ENCODE assay signal across 27 mouse cellular contexts in the genomic region with DNA sequence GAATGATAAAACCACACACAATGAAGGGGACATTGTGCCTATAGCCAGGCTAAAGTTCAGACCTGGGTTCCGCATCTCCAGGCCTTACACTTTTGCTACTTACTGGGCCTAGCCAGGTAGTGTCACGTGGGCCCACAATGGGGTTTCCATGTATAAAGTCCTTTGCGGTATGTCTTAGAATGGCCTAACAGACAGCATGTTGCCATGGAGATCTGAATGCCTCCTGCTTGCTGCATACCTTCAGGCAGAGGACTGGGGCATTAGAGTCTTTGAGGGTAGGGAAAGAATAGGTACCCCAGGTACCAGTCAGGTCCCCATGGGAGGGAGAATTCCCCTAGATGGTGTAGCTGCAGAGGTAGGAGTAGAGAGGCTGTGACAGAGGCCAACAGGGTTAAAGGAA.
DNase-seq lines count a peak whose midpoint lies in the region; ATAC-seq and TF ChIP-seq lines count a peak whose summit lies in the region.
"Had no signal": no experiment of that assay in that cellular context is flagged by ENCODE, and none has a peak within 500 bp of the region (broad histone marks: within the 10 kb centered on the region; RNA-seq: fewer than 3 reads in every experiment).

No protein-coding gene starts in this region.

- no peak for TF ChIP-seq CTCF in forebrain, postnatal 0 days (IDR thresholded peaks at IDR 0.05; ENCODE audit: low read depth)
- TF ChIP-seq CTCF in hindbrain, postnatal 0 days (IDR thresholded peaks at IDR 0.05; ENCODE audit: low read depth), result no peak
- no peak for TF ChIP-seq CTCF in olfactory bulb, adult 2 months (IDR thresholded peaks at IDR 0.05; ENCODE audit: insufficient read depth, low read depth, low read length)

- no peak overlapping the region for H3K4me2 ChIP-seq in forebrain, postnatal 0 days (ENCODE audit: low read depth)
- no peak overlapping the region for H3K4me2 ChIP-seq in forebrain, embryonic 13.5 days
- H3K4me2 ChIP-seq in neural tube, embryonic 13.5 days, result no peak overlapping the region
- no peak overlapping the region for H3K4me2 ChIP-seq in hindbrain, postnatal 0 days (ENCODE audit: low read depth, low read length)
- no peak overlapping the region for H3K4me2 ChIP-seq in kidney, embryonic 16.5 days (replicated peaks; ENCODE audit: low read depth, low read length)
- H3K4me2 ChIP-seq: embryonic facial prominence, embryonic 13.5 days; liver, embryonic 15.5 days; lung, embryonic 15.5 days; neural tube, embryonic 15.5 days had no signal

- 65% methylated on average over 3 of the region's 3 CpGs for WGBS in forebrain, postnatal 0 days
- 55% methylated on average over 3 of the region's 3 CpGs for WGBS in forebrain, embryonic 13.5 days
- 56% methylated on average over 3 of the region's 3 CpGs for WGBS in neural tube, embryonic 13.5 days
- 55% methylated on average over 3 of the region's 3 CpGs for WGBS in hindbrain, postnatal 0 days
- WGBS in olfactory bulb, adult 2 months, result 70% methylated on average over 3 of the region's 3 CpGs
- 90% methylated on average over 3 of the region's 3 CpGs for WGBS in kidney, embryonic 16.5 days

- no peak for TF ChIP-seq POLR2A in olfactory bulb, adult 2 months (IDR thresholded peaks at IDR 0.05; ENCODE audit: insufficient read depth, low read depth, low read length)

- peaks cover 12% of the 10 kb centered on the region; the same call in 1 of the 2 replicates for H3K4me1 ChIP-seq in forebrain, postnatal 0 days (ENCODE audit: insufficient read depth)
- peaks cover 35% of the 10 kb centered on the region for H3K4me1 ChIP-seq in forebrain, embryonic 13.5 days
- peaks cover 38% of the 10 kb centered on the region for H3K4me1 ChIP-seq in neural tube, embryonic 13.5 days (replicated peaks)
- peaks cover 12% of the 10 kb centered on the region for H3K4me1 ChIP-seq in hindbrain, postnatal 0 days (ENCODE audit: insufficient read depth, low read length)
- H3K4me1 ChIP-seq in olfactory bulb, adult 2 months (ENCODE audit: control insufficient read depth, insufficient read depth, low read length), result peaks cover 37% of the 10 kb centered on the region
- H3K4me1 ChIP-seq in kidney, embryonic 16.5 days (ENCODE audit: insufficient read depth, low read length), result peaks cover 19% of the 10 kb centered on the region
- H3K4me1 ChIP-seq: liver, embryonic 15.5 days had no signal

- DNase-seq in forebrain, postnatal 0 days, result peak; percentile 14
- DNase-seq in neural tube, embryonic 10.5 days (ENCODE audit: extremely low spot score, low spot score), result no peak
- DNase-seq in hindbrain, postnatal 0 days (ENCODE audit: low spot score), result peak; percentile 20
- no peak for DNase-seq in cerebellum, adult 9-10 months
- DNase-seq: adrenal gland, adult 2 months; cerebellum, adult 18-20 months; cerebellum, postnatal 36 days; embryo, embryonic 11 days; gastrocnemius, adult 2 months; kidney, adult 18-20 months; liver; lung, postnatal 36 days; right cerebral cortex, postnatal 14 days; thymus, postnatal 25 days had no signal

- no peak overlapping the region for H3K4me3 ChIP-seq in forebrain, postnatal 0 days (ENCODE audit: low read depth, low read length)
- H3K4me3 ChIP-seq in forebrain, embryonic 13.5 days, result no peak overlapping the region
- H3K4me3 ChIP-seq in neural tube, embryonic 13.5 days, result no peak overlapping the region
- no peak overlapping the region for H3K4me3 ChIP-seq in hindbrain, postnatal 0 days (ENCODE audit: low read length)
- H3K4me3 ChIP-seq in olfactory bulb, adult 2 months (ENCODE audit: insufficient read depth, low read depth, low read length), result no peak overlapping the region
- H3K4me3 ChIP-seq in kidney, embryonic 16.5 days (ENCODE audit: low read length), result no peak overlapping the region
- H3K4me3 ChIP-seq: embryonic facial prominence, embryonic 13.5 days; erythroblast, embryonic 14.5 days; gastrocnemius, adult 2 months; limb, embryonic 10.5 days; liver, embryonic 15.5 days; lung, embryonic 15.5 days; myocyte; neural tube, embryonic 15.5 days had no signal

- H3K9ac ChIP-seq in forebrain, postnatal 0 days, result no peak overlapping the region
- H3K9ac ChIP-seq in forebrain, embryonic 13.5 days, result no peak overlapping the region
- H3K9ac ChIP-seq in neural tube, embryonic 13.5 days, result no peak overlapping the region
- H3K9ac ChIP-seq in hindbrain, postnatal 0 days (replicated peaks; ENCODE audit: low read length), result no peak overlapping the region
- no peak overlapping the region for H3K9ac ChIP-seq in kidney, embryonic 16.5 days (replicated peaks; ENCODE audit: low read length)
- H3K9ac ChIP-seq: embryonic facial prominence, embryonic 13.5 days; liver, embryonic 15.5 days; lung, embryonic 15.5 days; neural tube, embryonic 15.5 days had no signal

- no peak for ATAC-seq in forebrain, postnatal 0 days
- ATAC-seq in forebrain, embryonic 13.5 days, result no peak
- ATAC-seq in neural tube, embryonic 13.5 days (ENCODE audit: low read depth), result no peak
- ATAC-seq in hindbrain, postnatal 0 days, result no peak
- no peak for ATAC-seq in kidney, embryonic 16.5 days (ENCODE audit: low FRiP score, low TSS enrichment)
- ATAC-seq: inflammation-experienced regulatory T-cells, adult 6 months had no signal

- H3K9me3 ChIP-seq in forebrain, postnatal 0 days (ENCODE audit: low read length), result no peaks in the 10 kb centered on the region
- H3K9me3 ChIP-seq in forebrain, embryonic 13.5 days (replicated peaks), result no peaks in the 10 kb centered on the region
- H3K9me3 ChIP-seq in neural tube, embryonic 13.5 days, result no peaks in the 10 kb centered on the region
- no peaks in the 10 kb centered on the region for H3K9me3 ChIP-seq in hindbrain, postnatal 0 days (ENCODE audit: low read length)
- no peaks in the 10 kb centered on the region; the same call in 1 of the 2 replicates for H3K9me3 ChIP-seq in kidney, embryonic 16.5 days (ENCODE audit: low read length)
- H3K9me3 ChIP-seq: embryonic facial prominence, embryonic 13.5 days; limb, embryonic 10.5 days; liver, embryonic 15.5 days; lung, embryonic 15.5 days; neural tube, embryonic 15.5 days had no signal

- no peaks in the 10 kb centered on the region for H3K27me3 ChIP-seq in forebrain, postnatal 0 days (ENCODE audit: insufficient read depth, low read length)
- 0 out of 2 replicates have a peak, but pooled peaks cover 3% of the 10 kb centered on the region for H3K27me3 ChIP-seq in forebrain, embryonic 13.5 days
- H3K27me3 ChIP-seq in neural tube, embryonic 13.5 days, result peaks cover 5% of the 10 kb centered on the region; the same call in 1 of the 2 replicates
- no peaks in the 10 kb centered on the region for H3K27me3 ChIP-seq in hindbrain, postnatal 0 days (ENCODE audit: insufficient read depth, low read length)
- peaks cover 12% of the 10 kb centered on the region; the same call in 1 of the 2 replicates for H3K27me3 ChIP-seq in kidney, embryonic 16.5 days (ENCODE audit: insufficient read depth, low read length)
- H3K27me3 ChIP-seq: liver, embryonic 15.5 days; neural tube, embryonic 15.5 days had no signal

- no peak overlapping the region for H3K27ac ChIP-seq in forebrain, postnatal 0 days (ENCODE audit: low read depth, low read length)
- no peak overlapping the region for H3K27ac ChIP-seq in forebrain, embryonic 13.5 days
- H3K27ac ChIP-seq in neural tube, embryonic 13.5 days (replicated peaks), result peak overlapping the region; percentile 82
- no peak overlapping the region for H3K27ac ChIP-seq in hindbrain, postnatal 0 days
- peak overlapping the region; percentile 58 for H3K27ac ChIP-seq in olfactory bulb, adult 2 months (ENCODE audit: insufficient read depth, low read depth, low read length)
- H3K27ac ChIP-seq in kidney, embryonic 16.5 days (ENCODE audit: low read length), result no peak overlapping the region
- H3K27ac ChIP-seq: embryonic facial prominence, embryonic 13.5 days; gastrocnemius, adult 2 months; kidney, postnatal 0 days; limb, embryonic 10.5 days; liver, embryonic 15.5 days; lung, embryonic 15.5 days had no signal

- H3K36me3 ChIP-seq in forebrain, postnatal 0 days (ENCODE audit: insufficient read depth), result no peaks in the 10 kb centered on the region
- no peaks in the 10 kb centered on the region for H3K36me3 ChIP-seq in forebrain, embryonic 13.5 days (ENCODE audit: poor library complexity, severe bottlenecking)
- no peaks in the 10 kb centered on the region for H3K36me3 ChIP-seq in neural tube, embryonic 13.5 days
- no peaks in the 10 kb centered on the region for H3K36me3 ChIP-seq in hindbrain, postnatal 0 days (ENCODE audit: insufficient read depth, low read length)
- H3K36me3 ChIP-seq in kidney, embryonic 16.5 days (ENCODE audit: insufficient read depth, low read length), result no peaks in the 10 kb centered on the region
- H3K36me3 ChIP-seq: embryonic facial prominence, embryonic 13.5 days; limb, embryonic 10.5 days; liver, embryonic 15.5 days; lung, embryonic 15.5 days; neural tube, embryonic 15.5 days had no signal

Comparison
In these comparisons a context has a peak if more than half of its experiments do, and no peak if none do; other contexts are left out.
1. DNase-seq: peak in forebrain, postnatal 0 days (single experiment) and hindbrain, postnatal 0 days (single experiment); none in neural tube, embryonic 10.5 days (single experiment) and cerebellum, adult 9-10 months (single experiment).
2. H3K27ac ChIP-seq: peak in neural tube, embryonic 13.5 days (single experiment) and olfactory bulb, adult 2 months (single experiment); none in forebrain, postnatal 0 days (single experiment), forebrain, embryonic 13.5 days (single experiment), hindbrain, postnatal 0 days (single experiment) and kidney, embryonic 16.5 days (single experiment).